Mouse (Mus musculus): ENCODE data around the gene Cnot3.

DNA sequence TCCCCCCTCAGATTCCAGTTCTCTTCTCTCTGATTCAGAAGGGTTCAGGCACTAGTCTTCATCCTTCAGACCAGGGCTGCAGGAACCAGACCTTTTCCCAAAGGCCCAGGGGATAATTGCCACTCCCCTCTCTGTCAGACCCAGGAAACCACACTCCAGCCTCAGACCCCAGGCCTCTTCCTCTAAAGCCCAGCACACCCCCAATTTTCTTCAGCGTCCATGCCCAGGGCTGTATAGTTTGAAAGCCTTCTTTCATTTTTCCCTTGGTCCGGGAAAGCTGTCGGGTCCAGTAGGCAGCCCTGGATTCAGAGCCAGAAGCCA is 30.1 kb downstream of the Cnot3 start:
- TF ChIP-seq CTCF (IDR thresholded peaks at IDR 0.05; ENCODE audit: control insufficient read depth, insufficient read depth, insufficient read length) (no peak), MYOG (IDR thresholded peaks at IDR 0.05; ENCODE audit: control insufficient read depth, extremely low read depth, insufficient read length) (no peak), MAX (IDR thresholded peaks at IDR 0.05) (no peak)

Data from C2C12 (cell line).